Mouse (Mus musculus): ENCODE measurements around the gene Slc35a5.

- no peak for TF ChIP-seq CTCF (IDR thresholded peaks at IDR 0.05; ENCODE audit: borderline replicate concordance, insufficient read depth, low read depth, low read length)
- TF ChIP-seq POLR2A (IDR thresholded peaks at IDR 0.05; ENCODE audit: borderline replicate concordance, insufficient read depth, low read length), result no peak
These were observed 53.5 kb downstream of the Slc35a5 start for GRCm38 (mm10) chr16:45104993-45105392.
